Mouse (Mus musculus) CH12.LX (cell line): ENCODE data around the gene Snrpd3.

ENCODE experiments used
- BHLHE40 ChIP-seq: IDR thresholded peaks from 2 replicates; pipeline ENCODE4 v1.6.1; 2011; ENCODE audit warnings: mild to moderate bottlenecking, low read depth, low read length, improper control_type of control experiment
- CHD2 ChIP-seq: IDR thresholded peaks from 2 replicates; pipeline ENCODE4 v1.6.1; 2011; ENCODE audit warnings: low read length, improper control_type of control experiment
- EP300 ChIP-seq: IDR thresholded peaks from 2 replicates; pipeline ENCODE4 v1.6.1; 2011; ENCODE audit warnings: low read length, improper control_type of control experiment
- JUN ChIP-seq: IDR thresholded peaks from 2 replicates; pipeline ENCODE4 v1.6.1; 2011; ENCODE audit warnings: low read depth, mild to moderate bottlenecking, low read length, improper control_type of control experiment, moderate library complexity; ENCODE audit not compliant: insufficient read depth
- MYC ChIP-seq: IDR thresholded peaks from 2 replicates; pipeline ENCODE4 v1.6.1; 2011; ENCODE audit warnings: low read depth, mild to moderate bottlenecking, improper control_type of control experiment, low read length
- POLR2AphosphoS2 ChIP-seq: IDR thresholded peaks from 2 replicates; pipeline ENCODE4 v1.6.1; 2011; ENCODE audit warnings: low read depth, low read length, improper control_type of control experiment

- TF ChIP-seq JUN (no peak), EP300 (peak; percentile 44; the same call in 1 of the 2 replicates), BHLHE40 (peak; percentile 46), MYC (no peak), POLR2AphosphoS2 (no peak), CHD2 (no peak)
Observed at GRCm38 (mm10) chr10:75491936-75492262, 25.5 kb upstream of the Snrpd3 start.
